Mouse (Mus musculus): ENCODE measurements around the gene Mapk14. TPM values are rescaled to one million over a fixed set of nuclear protein-coding genes. Genes with fewer than 3 reads are reported as not detected.

Mapk14 gene
- polyA plus RNA-seq, 1 experiment from 2014 or later = 46.1 TPM

DNA sequence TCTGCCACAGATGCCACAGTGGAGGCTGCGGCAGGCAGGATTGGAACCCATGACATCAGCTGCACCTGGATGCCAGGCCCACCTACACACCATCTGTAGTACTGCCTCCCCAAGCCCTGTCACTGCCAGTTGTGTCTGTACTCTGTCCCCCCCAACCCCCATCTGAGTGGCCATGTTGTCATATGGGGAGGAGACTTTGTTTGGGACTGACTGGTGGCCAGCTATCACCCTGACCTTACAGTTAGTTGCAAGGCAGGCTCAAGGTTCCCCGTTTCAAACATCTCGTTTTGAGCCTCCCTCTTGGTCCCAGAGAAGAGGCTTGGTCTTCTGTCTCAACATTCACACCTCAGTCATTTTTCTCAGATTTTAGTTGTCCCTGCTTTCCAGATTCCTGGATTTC lies 88.6 kb downstream of the Mapk14 start:
- no peak overlapping the region for H3K4me2 ChIP-seq (ENCODE audit: low read depth, low read length)
- H3K9me3 ChIP-seq (ENCODE audit: control insufficient read depth, low read length) = no peaks in the 10 kb centered on the region
- H3K9ac ChIP-seq (ENCODE audit: low read length) = no peak overlapping the region
- no peaks in the 10 kb centered on the region for H3K4me1 ChIP-seq (replicated peaks; ENCODE audit: control insufficient read depth, insufficient read depth, low read length)
- H3K36me3 ChIP-seq (ENCODE audit: control insufficient read depth, insufficient read depth, low read length) = no peaks in the 10 kb centered on the region; the same call in 1 of the 2 replicates
- 94% methylated on average over 3 of the region's 3 CpGs for WGBS
- no peak for ATAC-seq (ENCODE audit: low read depth)
- no peak overlapping the region for H3K4me3 ChIP-seq (ENCODE audit: low read length)
- H3K27me3 ChIP-seq (ENCODE audit: control insufficient read depth, insufficient read depth, low read depth, low read length) = no peaks in the 10 kb centered on the region
- H3K27ac ChIP-seq (ENCODE audit: low read length) = no peak overlapping the region

DNA sequence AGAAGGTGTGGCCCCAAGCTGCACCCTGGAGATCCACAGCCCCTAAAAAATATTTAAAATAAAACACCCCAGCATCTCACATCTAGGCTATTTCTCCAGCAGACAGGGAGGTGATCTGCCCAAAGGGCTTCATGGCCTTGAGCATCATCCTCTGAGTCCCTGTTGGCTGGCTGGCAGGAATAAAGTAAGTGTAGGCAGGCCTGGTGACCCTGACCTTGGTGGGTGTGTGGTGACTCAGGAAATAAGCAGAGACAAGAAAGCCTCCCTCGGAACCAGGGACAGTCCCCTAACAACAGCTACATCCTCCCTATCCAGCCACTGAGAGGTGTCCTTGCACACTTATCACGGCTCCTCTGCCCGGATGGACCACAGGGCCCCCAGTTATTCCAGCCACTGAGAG lies 89.7 kb downstream of the Mapk14 start:
- Histone ChIP-seq H3K9me3 (ENCODE audit: control insufficient read depth, low read length) (no peaks in the 10 kb centered on the region), H3K4me3 (ENCODE audit: low read length) (no peak overlapping the region), H3K9ac (ENCODE audit: low read length) (no peak overlapping the region), H3K36me3 (ENCODE audit: control insufficient read depth, insufficient read depth, low read length) (no peaks in the 10 kb centered on the region; the same call in 1 of the 2 replicates), H3K4me1 (replicated peaks; ENCODE audit: control insufficient read depth, insufficient read depth, low read length) (no peaks in the 10 kb centered on the region), H3K4me2 (ENCODE audit: low read depth, low read length) (no peak overlapping the region), H3K27ac (ENCODE audit: low read length) (no peak overlapping the region), H3K27me3 (ENCODE audit: control insufficient read depth, insufficient read depth, low read depth, low read length) (no peaks in the 10 kb centered on the region)
- ATAC-seq (ENCODE audit: low read depth) = no peak
- 56% methylated on average over 3 of the region's 3 CpGs for WGBS

DNA sequence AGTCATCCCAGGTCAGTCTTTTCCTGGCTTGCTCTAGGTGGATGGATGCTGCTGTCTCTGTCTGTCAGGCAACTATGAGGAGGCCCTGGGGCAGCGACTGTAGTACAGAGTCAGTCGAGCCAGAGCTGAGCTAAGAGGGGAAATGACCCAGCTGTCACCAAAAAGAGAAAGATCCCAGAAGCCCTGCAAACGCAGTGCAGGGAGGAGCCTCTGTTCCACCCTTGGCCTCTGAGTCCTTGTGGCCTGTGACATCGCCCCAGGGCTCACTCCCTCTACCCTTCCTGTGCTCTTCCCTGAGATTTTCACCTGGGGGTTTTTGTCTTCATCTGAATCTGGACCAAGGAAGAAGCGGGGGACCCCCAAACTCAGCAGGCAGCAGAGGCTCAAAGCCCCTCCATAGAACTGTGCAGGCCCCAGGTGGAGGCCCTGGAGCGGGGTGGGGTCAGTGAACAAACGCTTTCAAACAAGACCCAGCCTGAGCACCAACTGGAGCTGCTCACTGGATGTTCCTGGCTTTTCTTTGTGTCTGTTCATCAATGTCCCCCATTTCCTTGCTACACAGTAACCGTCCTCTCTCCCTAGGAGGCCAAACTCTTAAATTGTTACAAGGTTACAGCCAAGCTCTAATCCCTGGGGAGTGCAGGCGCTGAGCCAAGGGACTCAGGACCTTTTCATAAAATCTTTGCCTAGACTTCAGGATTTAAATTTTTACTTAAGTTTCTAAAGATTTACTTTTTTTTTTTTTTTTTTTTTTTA lies 90.3 kb downstream of the Mapk14 start:
- no peaks in the 10 kb centered on the region for H3K4me1 ChIP-seq (replicated peaks; ENCODE audit: control insufficient read depth, insufficient read depth, low read length)
- no peaks in the 10 kb centered on the region for H3K27me3 ChIP-seq (ENCODE audit: control insufficient read depth, insufficient read depth, low read depth, low read length)
- H3K9ac ChIP-seq (ENCODE audit: low read length) = no peak overlapping the region
- no peaks in the 10 kb centered on the region; the same call in 1 of the 2 replicates for H3K36me3 ChIP-seq (ENCODE audit: control insufficient read depth, insufficient read depth, low read length)
- no peak overlapping the region for H3K4me3 ChIP-seq (ENCODE audit: low read length)
- ATAC-seq (ENCODE audit: low read depth) = peak; percentile 28; the same call in 1 of the 2 replicates
- no peaks in the 10 kb centered on the region for H3K9me3 ChIP-seq (ENCODE audit: control insufficient read depth, low read length)
- no peak overlapping the region for H3K4me2 ChIP-seq (ENCODE audit: low read depth, low read length)
- WGBS = 53% methylated on average over 9 of the region's 9 CpGs
- no peak overlapping the region for H3K27ac ChIP-seq (ENCODE audit: low read length)

DNA sequence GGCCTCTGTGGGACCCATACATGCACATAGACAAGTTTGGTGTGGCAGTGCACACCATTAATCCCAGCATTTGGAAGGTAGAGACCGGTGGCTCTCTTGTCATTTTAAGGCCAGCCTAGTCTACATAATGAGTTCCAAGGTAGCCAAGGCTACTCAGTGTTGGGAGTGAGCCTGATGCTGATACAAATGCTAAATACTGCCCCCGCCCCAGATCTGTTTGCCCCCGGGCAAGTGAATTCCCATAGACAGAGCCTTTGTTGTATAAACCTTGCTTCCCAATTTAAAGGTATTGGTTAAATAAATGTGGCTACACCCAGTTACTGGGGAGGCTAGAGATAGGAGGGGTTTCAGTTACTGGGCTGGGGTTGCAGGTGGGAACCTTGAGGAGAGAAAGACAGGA lies 93.9 kb downstream of the Mapk14 start:
- 85% methylated on average over 3 of the region's 3 CpGs for WGBS
- H3K4me2 ChIP-seq (ENCODE audit: low read depth, low read length) = no peak overlapping the region
- no peak for ATAC-seq (ENCODE audit: low read depth)
- no peaks in the 10 kb centered on the region for H3K4me1 ChIP-seq (replicated peaks; ENCODE audit: control insufficient read depth, insufficient read depth, low read length)
- no peak overlapping the region for H3K9ac ChIP-seq (ENCODE audit: low read length)
- H3K27me3 ChIP-seq (ENCODE audit: control insufficient read depth, insufficient read depth, low read depth, low read length) = no peaks in the 10 kb centered on the region
- H3K4me3 ChIP-seq (ENCODE audit: low read length) = no peak overlapping the region
- no peaks in the 10 kb centered on the region for H3K9me3 ChIP-seq (ENCODE audit: control insufficient read depth, low read length)
- H3K27ac ChIP-seq (ENCODE audit: low read length) = no peak overlapping the region
- no peaks in the 10 kb centered on the region for H3K36me3 ChIP-seq (ENCODE audit: control insufficient read depth, insufficient read depth, low read length)

DNA sequence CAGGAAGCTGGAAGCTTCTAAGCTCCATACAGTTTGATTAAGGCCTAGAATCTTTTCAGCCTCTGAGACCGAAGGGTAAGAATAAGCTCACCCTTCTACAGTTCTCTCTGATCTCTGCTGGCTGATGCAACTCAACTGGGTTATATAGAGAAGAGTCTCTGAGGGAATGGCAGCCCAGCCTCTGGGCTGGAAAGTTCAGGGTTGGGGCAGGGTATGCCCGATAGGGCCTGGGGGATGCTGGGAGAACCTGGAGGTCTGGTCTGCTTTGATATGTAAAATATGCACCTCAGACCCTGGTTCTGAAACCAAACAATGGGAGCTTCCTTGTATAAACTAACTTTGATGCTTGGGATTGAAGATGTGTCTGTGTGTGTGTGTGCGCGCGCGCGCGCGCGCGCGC lies 96.4 kb downstream of the Mapk14 start:
- no peaks in the 10 kb centered on the region for H3K27me3 ChIP-seq (ENCODE audit: control insufficient read depth, insufficient read depth, low read depth, low read length)
- no peaks in the 10 kb centered on the region for H3K4me1 ChIP-seq (replicated peaks; ENCODE audit: control insufficient read depth, insufficient read depth, low read length)
- no peak overlapping the region for H3K27ac ChIP-seq (ENCODE audit: low read length)
- no peak overlapping the region for H3K9ac ChIP-seq (ENCODE audit: low read length)
- H3K9me3 ChIP-seq (ENCODE audit: control insufficient read depth, low read length) = no peaks in the 10 kb centered on the region
- no peaks in the 10 kb centered on the region for H3K36me3 ChIP-seq (ENCODE audit: control insufficient read depth, insufficient read depth, low read length)
- no peak for ATAC-seq (ENCODE audit: low read depth)
- 94% methylated on average over 12 of the region's 12 CpGs for WGBS
- no peak overlapping the region for H3K4me3 ChIP-seq (ENCODE audit: low read length)
- no peak overlapping the region for H3K4me2 ChIP-seq (ENCODE audit: low read depth, low read length)

DNA sequence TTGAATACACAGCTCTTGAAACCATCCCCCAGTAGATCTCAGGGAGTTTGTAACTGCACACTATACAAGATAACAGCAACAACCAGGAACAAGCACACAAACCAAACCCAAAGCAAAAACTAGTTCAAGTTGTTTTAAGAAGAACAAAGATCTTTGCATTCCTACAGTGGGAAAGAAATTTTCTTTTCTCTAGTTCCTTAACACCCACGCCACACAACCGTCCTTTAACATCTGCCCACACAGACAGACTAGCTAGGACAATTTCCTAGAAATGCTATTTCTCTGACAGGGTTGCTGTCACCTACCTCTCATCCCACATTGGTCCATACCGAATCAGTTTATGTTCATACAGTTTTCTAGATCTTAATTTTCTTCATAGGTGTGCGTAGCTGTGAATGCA lies 105.9 kb downstream of the Mapk14 start:
- Histone ChIP-seq H3K27ac (ENCODE audit: low read length) (no peak overlapping the region), H3K9me3 (ENCODE audit: control insufficient read depth, low read length) (no peaks in the 10 kb centered on the region), H3K4me3 (ENCODE audit: low read length) (no peak overlapping the region), H3K4me2 (ENCODE audit: low read depth, low read length) (no peak overlapping the region), H3K9ac (ENCODE audit: low read length) (no peak overlapping the region), H3K4me1 (replicated peaks; ENCODE audit: control insufficient read depth, insufficient read depth, low read length) (peaks cover 12% of the 10 kb centered on the region), H3K36me3 (ENCODE audit: control insufficient read depth, insufficient read depth, low read length) (no peaks in the 10 kb centered on the region), H3K27me3 (ENCODE audit: control insufficient read depth, insufficient read depth, low read depth, low read length) (no peaks in the 10 kb centered on the region)
- WGBS = 86% methylated on average over 4 of the region's 4 CpGs
- ATAC-seq (ENCODE audit: low read depth) = no peak

Other genes starting within 250 kb of the Mapk14 start
- 38.5 and 43.8 TPM in 2 replicates for gene Fkbp5, start 173.8 kb upstream of the Mapk14 start, polyA plus RNA-seq (2015; fragmentation: Nextera tagmentation; extraction: Ambion mirVana)
- not detected in 2 replicates for gene Armc12, start 160.5 kb upstream of the Mapk14 start, polyA plus RNA-seq (2015; fragmentation: Nextera tagmentation; extraction: Ambion mirVana)
- not detected in 2 replicates for gene Clpsl2, start 141.9 kb upstream of the Mapk14 start, polyA plus RNA-seq (2015; fragmentation: Nextera tagmentation; extraction: Ambion mirVana)
- 0.35 and 1.8 TPM in 2 replicates for gene Clps, start 130.6 kb upstream of the Mapk14 start, polyA plus RNA-seq (2015; fragmentation: Nextera tagmentation; extraction: Ambion mirVana)
- 0.48 and 0.50 TPM in 2 replicates for gene Lhfpl5, start 115.7 kb upstream of the Mapk14 start, polyA plus RNA-seq (2015; fragmentation: Nextera tagmentation; extraction: Ambion mirVana)
- 62.2 and 69.2 TPM in 2 replicates for gene Srpk1, start 68.6 kb upstream of the Mapk14 start, polyA plus RNA-seq (2015; fragmentation: Nextera tagmentation; extraction: Ambion mirVana)
- gene Slc26a8, start 1.1 kb upstream of the Mapk14 start, polyA plus RNA-seq (2015; fragmentation: Nextera tagmentation; extraction: Ambion mirVana) = 0.43 and 0.74 TPM in 2 replicates
- gene AC170998.1, start 34.8 kb downstream of the Mapk14 start, polyA plus RNA-seq (2015; fragmentation: Nextera tagmentation; extraction: Ambion mirVana) = 2.7 and 3.2 TPM in 2 replicates
- 78.6 and 80.0 TPM in 2 replicates for gene Mapk13, start 78.0 kb downstream of the Mapk14 start, polyA plus RNA-seq (2015; fragmentation: Nextera tagmentation; extraction: Ambion mirVana)
- gene Brpf3, start 109.8 kb downstream of the Mapk14 start, polyA plus RNA-seq (2015; fragmentation: Nextera tagmentation; extraction: Ambion mirVana) = 9.5 and 10.6 TPM in 2 replicates
- gene Pnpla1, start 167.1 kb downstream of the Mapk14 start, polyA plus RNA-seq (2015; fragmentation: Nextera tagmentation; extraction: Ambion mirVana) = not detected in 2 replicates
- 0.08 and 0.40 TPM in 2 replicates for gene 4930539E08Rik, start 224.0 kb downstream of the Mapk14 start, polyA plus RNA-seq (2015; fragmentation: Nextera tagmentation; extraction: Ambion mirVana)

Data from lung, embryonic 16.5 days (tissue).